Mouse (Mus musculus) ES-E14 (cell line): ENCODE results near the gene Ehf.
A peak's percentile ranks its signal among the peaks of the same experiment; 100 is the strongest.

Source experiments
- MAFK ChIP-seq: IDR thresholded peaks from 2 replicates; pipeline ENCODE4 v1.6.1; 2014; ENCODE audit warnings: mild to moderate bottlenecking, low read depth, low read length, inconsistent platforms; ENCODE audit not compliant: insufficient read depth
- ZC3H11A ChIP-seq: IDR thresholded peaks from 2 replicates; pipeline ENCODE4 v1.6.1; 2012; ENCODE audit warnings: low read depth, mild to moderate bottlenecking, inconsistent platforms, low read length, borderline replicate concordance
- ZNF384 ChIP-seq: IDR thresholded peaks from 2 replicates; pipeline ENCODE4 v1.6.1; 2012; ENCODE audit warnings: low read depth, low read length, inconsistent platforms

GRCm38 (mm10) chr2:103214861-103215260, 88.2 kb downstream of the Ehf start:
- TF ChIP-seq ZNF384 (no peak), MAFK (peak; percentile 69; the same call in 1 of the 2 replicates), ZC3H11A (no peak)
